Mouse (Mus musculus) layer of hippocampus, adult 8-10 months (tissue): ENCODE measurements at regions not wholly inside any gene's neighbourhood (a gene's known extent, or its start where the extent isn't known, plus 50 kb on each side); places are given as distances from the start of the nearest gene placed in this dataset.

ENCODE experiments used
- DNase-seq, 2 experiments: peaks; one replicate each; pipeline ENCODE4 v3.0.0; 2022; ENCODE audit warnings: low spot score in 2 of 2

GRCm38 (mm10) chr4:64598465-64598864 is 525.5 kb upstream of the Pappa start:
- DNase-seq = peak; percentile 9 to 17

GRCm38 (mm10) chr4:64599222-64599621 is 524.8 kb upstream of the Pappa start:
- DNase-seq = no peak

- no peak for DNase-seq
Measured at GRCm38 (mm10) chr4:64622771-64623170, 501.2 kb upstream of the Pappa start.

- no peak for DNase-seq
Measured at GRCm38 (mm10) chr4:64632189-64632588, 491.8 kb upstream of the Pappa start.

GRCm38 (mm10) chr4:64635256-64635962 is 488.6 kb upstream of the Pappa start:
- no peak for DNase-seq

GRCm38 (mm10) chr4:64640056-64640455 is 483.9 kb upstream of the Pappa start:
- DNase-seq = no peak

GRCm38 (mm10) chr4:64640976-64641375 is 483.0 kb upstream of the Pappa start:
- no peak for DNase-seq

GRCm38 (mm10) chr4:64645141-64645540 is 478.8 kb upstream of the Pappa start:
- DNase-seq = no peak

GRCm38 (mm10) chr4:64654157-64654556 is 469.8 kb upstream of the Pappa start:
- peak in 1 of 2 experiments; percentile 2 for DNase-seq

- no peak for DNase-seq
Measured at GRCm38 (mm10) chr4:64655534-64655933, 468.4 kb upstream of the Pappa start.

GRCm38 (mm10) chr4:64663722-64664121 is 460.3 kb upstream of the Pappa start:
- no peak for DNase-seq

GRCm38 (mm10) chr4:64667998-64668397 is 456.0 kb upstream of the Pappa start:
- no peak for DNase-seq

GRCm38 (mm10) chr4:64669722-64670121 is 454.3 kb upstream of the Pappa start:
- no peak for DNase-seq

GRCm38 (mm10) chr4:64676438-64676837 is 447.5 kb upstream of the Pappa start:
- DNase-seq = no peak

- DNase-seq = no peak
Measured at GRCm38 (mm10) chr4:64676881-64677280, 447.1 kb upstream of the Pappa start.

GRCm38 (mm10) chr4:64684654-64685053 is 439.3 kb upstream of the Pappa start:
- no peak for DNase-seq

- no peak for DNase-seq
Measured at GRCm38 (mm10) chr4:64696134-64696533, 427.8 kb upstream of the Pappa start.

- no peak for DNase-seq
Measured at GRCm38 (mm10) chr4:64723296-64723695, 400.7 kb upstream of the Pappa start.

GRCm38 (mm10) chr4:64724851-64725250 is 399.1 kb upstream of the Pappa start:
- no peak for DNase-seq

GRCm38 (mm10) chr4:64755986-64756385 is 368.0 kb upstream of the Pappa start:
- DNase-seq = no peak

- no peak for DNase-seq
Measured at GRCm38 (mm10) chr4:64768610-64769009, 355.4 kb upstream of the Pappa start.

GRCm38 (mm10) chr4:64803886-64804285 is 320.1 kb upstream of the Pappa start:
- peak in 1 of 2 experiments; percentile 18 for DNase-seq

- no peak for DNase-seq
Measured at GRCm38 (mm10) chr4:64804996-64805395, 319.0 kb upstream of the Pappa start.

GRCm38 (mm10) chr4:64807148-64807547 is 316.8 kb upstream of the Pappa start:
- no peak for DNase-seq
